Mouse (Mus musculus): Measurements from ENCODE around the gene Alpk3. TPM values are rescaled to one million over a fixed set of nuclear protein-coding genes. Genes with fewer than 3 reads are reported as not detected.

Gene Alpk3
- polyA plus RNA-seq (2017; shearing (Covaris generic)), result 0.14 TPM

DNA sequence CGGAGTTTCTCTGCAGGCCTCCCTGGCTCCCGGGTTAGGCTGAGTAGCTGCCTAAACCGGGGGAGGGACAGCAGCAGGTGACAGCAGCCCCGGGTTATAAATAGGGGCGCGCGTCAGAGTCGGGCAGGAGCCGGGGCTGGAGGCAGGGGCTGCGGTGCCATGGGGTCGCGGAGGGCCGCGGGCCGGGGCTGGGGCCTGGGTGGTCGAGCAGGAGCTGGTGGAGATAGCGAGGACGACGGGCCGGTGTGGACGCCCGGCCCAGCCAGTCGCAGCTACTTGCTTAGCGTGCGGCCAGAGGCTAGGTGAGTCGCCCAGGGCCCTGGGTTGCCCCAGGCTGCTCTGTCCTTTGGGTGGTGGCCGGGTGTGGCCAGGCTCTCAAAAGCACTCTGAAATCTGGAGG is at the start of gene Alpk3:
Gene Alpk3, plus strand, starts transcription at position 130 of the 400 bp plus-strand sequence.

DNA sequence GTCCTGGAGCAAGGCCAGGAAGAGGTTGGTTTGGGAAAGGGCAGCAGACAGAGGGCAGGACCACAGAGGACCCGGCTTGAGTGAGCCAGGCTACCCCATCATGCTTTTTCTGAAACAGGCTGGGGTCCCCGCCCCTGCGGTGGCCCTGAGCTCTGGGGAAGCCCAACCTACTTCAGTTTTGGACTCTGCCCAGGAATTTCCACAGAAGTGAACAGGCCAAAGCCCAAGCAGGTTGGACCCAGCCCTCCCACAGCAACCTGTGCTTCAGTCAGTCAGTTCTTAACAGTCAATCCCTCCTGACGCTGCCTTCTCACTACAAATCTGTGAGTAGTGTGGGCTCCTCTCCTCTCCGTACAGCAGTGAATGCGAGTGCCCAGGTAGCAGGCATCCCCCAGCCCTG is 57.2 kb downstream of the Alpk3 start, which contains the start of gene Slc28a1:
Gene Slc28a1, plus strand, starts transcription at position 245 of the 400 bp plus-strand sequence.

Other genes starting within 250 kb of the Alpk3 start
- 286 TPM for gene Iqgap1, start 231.6 kb upstream of the Alpk3 start, polyA plus RNA-seq (2017; shearing (Covaris generic))
- gene Zscan2, start 196.7 kb upstream of the Alpk3 start, polyA plus RNA-seq (2017; shearing (Covaris generic)), result 4.7 TPM
- 12.8 TPM for gene Wdr73, start 156.3 kb upstream of the Alpk3 start, polyA plus RNA-seq (2017; shearing (Covaris generic))
- 36.5 TPM for gene Nmb, start 152.5 kb upstream of the Alpk3 start, polyA plus RNA-seq (2017; shearing (Covaris generic))
- 265 TPM for gene Sec11a, start 109.8 kb upstream of the Alpk3 start, polyA plus RNA-seq (2017; shearing (Covaris generic))
- 82.9 TPM for gene Zfp592, start 63.9 kb upstream of the Alpk3 start, polyA plus RNA-seq (2017; shearing (Covaris generic))
- not detected for gene Slc28a1, start 57.2 kb downstream of the Alpk3 start, polyA plus RNA-seq (2017; shearing (Covaris generic))
- 8.8 TPM for gene Pde8a, start 156.0 kb downstream of the Alpk3 start, polyA plus RNA-seq (2017; shearing (Covaris generic))